Mouse (Mus musculus) stomach, embryonic 14.5 days (tissue): Measurements from ENCODE around the gene Patj. TPM values are rescaled to one million over a fixed set of nuclear protein-coding genes. Genes with fewer than 3 reads are reported as not detected.
A peak's percentile ranks its signal among the peaks of the same experiment; 100 is the strongest.
"Not testable (repeated sequence)": the region's sequence is repeated elsewhere in the genome, so short reads cannot be mapped to it uniquely, and the experiment has no call there.

Experiments
- ATAC-seq: fragments of 200-750 bp; cut with Nextera tagmentation; 2 replicates; pipeline ENCODE4 v1.8.0; 2017; ENCODE audit warnings: low read depth, moderate TSS enrichment; ENCODE audit not compliant: insufficient number of reproducible peaks, insufficient read depth, low FRiP score
- H3K27ac ChIP-seq: fragments of 300-500 bp; sonication (generic); 2 replicates; pipeline ENCODE4 v1.5.1; 2014; ENCODE audit warnings: mild to moderate bottlenecking, low read length, moderate library complexity, mixed read lengths
- H3K27me3 ChIP-seq: fragments of 300-500 bp; sonication (generic); 2 replicates; pipeline ENCODE4 v1.6.1; 2014; ENCODE audit warnings: low read length, control low read depth, mixed read lengths; ENCODE audit not compliant: control insufficient read depth, insufficient read depth
- H3K36me3 ChIP-seq: fragments of 300-500 bp; sonication (generic); 2 replicates; pipeline ENCODE4 v1.6.1; 2014; ENCODE audit warnings: mild to moderate bottlenecking, control low read depth, low read length, moderate library complexity, mixed read lengths; ENCODE audit not compliant: control insufficient read depth, insufficient read depth
- H3K4me1 ChIP-seq: fragments of 300-500 bp; sonication (generic); 2 replicates; pipeline ENCODE4 v1.6.1; 2014; ENCODE audit warnings: low read length, control low read depth, mixed read lengths; ENCODE audit not compliant: control insufficient read depth, insufficient read depth
- H3K4me2 ChIP-seq: fragments of 300-500 bp; sonication (generic); replicated peaks from 2 replicates; pipeline ENCODE4 v1.6.1; 2014; ENCODE audit warnings: low read depth, low read length, control low read depth
- H3K4me3 ChIP-seq: fragments of 300-500 bp; sonication (generic); 2 replicates; pipeline ENCODE4 v1.5.1; 2014; ENCODE audit warnings: low read depth, low read length, control low read depth
- H3K9ac ChIP-seq: fragments of 300-500 bp; sonication (generic); replicated peaks from 2 replicates; pipeline ENCODE4 v1.6.1; 2014; ENCODE audit warnings: low read depth, mild to moderate bottlenecking, control low read depth, low read length, moderate library complexity, mixed read lengths
- H3K9me3 ChIP-seq: fragments of 300-500 bp; sonication (generic); 2 replicates; pipeline ENCODE4 v1.6.1; 2016; ENCODE audit warnings: low read depth, low read length, control low read depth; ENCODE audit not compliant: control insufficient read depth
- WGBS: fragments of 180-500 bp; shearing (Covaris S2); extraction: QIAGEN DNeasy Blood & Tissue Kit; methylation state at CpG from one replicate; pipeline ENCODE4 v1.1.7; 2014; 5-methylcytosine and 5-hydroxymethylcytosine counted together
- polyA plus RNA-seq: library from polyadenylated mRNA; unstranded; fragments of >200 nt; fragmentation: Nextera tagmentation; extraction: Ambion mirVana; gene quantifications from 2 replicates; pipeline ENCODE4 v1.2.1, GENCODE M21; 2014

The Patj gene
- polyA plus RNA-seq, 1 experiment from 2014 or later, result 28.0 TPM

DNA sequence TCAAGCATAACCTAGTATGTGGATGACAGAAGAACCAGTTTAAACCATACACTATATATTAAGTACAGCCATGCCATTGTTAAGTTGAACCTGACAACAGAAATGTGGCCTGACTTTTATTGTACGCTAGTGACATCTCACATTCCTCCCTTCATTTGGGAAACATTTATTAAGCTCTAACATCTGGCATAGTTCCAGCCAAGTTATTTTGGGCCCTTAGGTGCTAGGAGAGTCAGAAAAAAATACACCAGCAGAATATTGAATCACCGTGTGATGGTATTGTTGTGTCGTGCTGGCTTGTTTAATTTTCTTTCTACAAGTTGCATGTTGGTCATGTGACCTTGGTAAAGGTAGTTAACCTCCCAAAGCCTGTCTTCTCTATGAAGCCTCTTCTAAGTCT is 218.8 kb downstream of the Patj start:
- H3K27ac ChIP-seq, result no peak overlapping the region
- no peak for ATAC-seq
- H3K9ac ChIP-seq, result no peak overlapping the region
- H3K4me3 ChIP-seq, result no peak overlapping the region
- H3K9me3 ChIP-seq, result no peaks in the 10 kb centered on the region
- H3K36me3 ChIP-seq, result no peaks in the 10 kb centered on the region
- no peaks in the 10 kb centered on the region for H3K4me1 ChIP-seq
- WGBS, result 86% methylated on average over 3 of the region's 3 CpGs
- H3K27me3 ChIP-seq, result no peaks in the 10 kb centered on the region
- no peak overlapping the region for H3K4me2 ChIP-seq

DNA sequence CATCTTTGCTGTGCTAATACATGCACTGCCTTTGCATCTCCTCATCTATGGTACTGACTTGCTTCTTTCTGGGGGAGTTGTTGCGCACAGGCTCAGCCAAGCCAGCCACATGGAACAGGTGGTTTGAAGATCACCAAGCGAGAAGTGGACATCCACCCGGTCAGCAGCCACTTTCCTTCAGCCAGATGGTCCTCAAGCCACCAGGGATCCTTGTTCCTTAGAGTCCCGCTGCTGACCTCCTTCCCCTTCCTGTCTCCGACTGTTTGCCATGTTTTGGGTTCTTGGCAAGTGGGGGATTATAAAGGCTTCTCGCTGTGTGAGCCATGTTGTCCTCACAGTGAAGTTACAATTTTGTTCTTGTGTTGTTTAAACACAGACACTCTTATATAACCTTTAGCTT is 223.6 kb downstream of the Patj start:
- Histone ChIP-seq H3K36me3 (no peaks in the 10 kb centered on the region), H3K4me1 (peaks cover 13% of the 10 kb centered on the region; the same call in 1 of the 2 replicates), H3K27me3 (no peaks in the 10 kb centered on the region), H3K4me2 (no peak overlapping the region), H3K4me3 (no peak overlapping the region), H3K27ac (no peak overlapping the region), H3K9ac (no peak overlapping the region), H3K9me3 (no peaks in the 10 kb centered on the region)
- ATAC-seq, result no peak
- 90% methylated on average over 6 of the region's 6 CpGs for WGBS

DNA sequence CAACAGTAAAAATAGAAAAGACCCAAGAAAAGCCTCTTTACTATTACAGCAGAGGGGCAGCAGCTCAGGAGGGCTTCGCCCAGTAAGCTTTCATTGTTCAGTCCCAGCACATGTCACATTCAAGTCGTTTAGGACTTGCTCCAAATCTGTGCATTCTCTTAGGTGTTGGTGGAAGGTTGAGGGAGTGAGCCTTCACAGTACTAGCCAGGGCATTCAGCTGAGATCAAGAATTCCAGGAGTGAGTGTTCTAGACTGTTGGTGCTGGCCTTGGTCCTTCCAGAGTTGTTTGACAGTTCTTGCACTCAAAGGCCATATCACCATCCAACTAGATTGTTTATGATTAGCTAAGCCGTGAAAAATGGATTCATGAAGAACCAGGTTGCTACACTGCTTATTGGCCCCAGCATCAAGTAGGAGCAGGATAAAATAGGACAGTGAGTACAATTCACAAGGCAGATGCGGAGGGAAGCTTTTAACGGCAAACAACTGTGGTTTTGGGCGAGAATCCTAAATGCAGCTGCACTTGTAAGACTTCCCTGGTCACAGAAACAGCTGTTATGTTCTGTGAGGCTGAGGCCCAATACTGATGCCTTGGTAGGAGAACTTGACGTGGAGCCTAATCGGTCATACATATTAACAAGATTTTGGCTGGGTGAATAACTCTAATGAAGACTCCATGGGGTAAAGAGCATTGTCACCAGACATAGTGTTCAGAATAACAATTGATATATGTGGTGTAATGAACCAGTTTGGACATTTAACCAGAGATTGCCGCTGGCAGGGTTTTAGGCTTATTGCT is 225.6 kb downstream of the Patj start:
- WGBS, result 71% methylated on average over 9 of the region's 9 CpGs
- H3K4me2 ChIP-seq, result no peak overlapping the region
- H3K9me3 ChIP-seq, result no peaks in the 10 kb centered on the region
- no peaks in the 10 kb centered on the region for H3K36me3 ChIP-seq
- no peak overlapping the region for H3K4me3 ChIP-seq
- H3K27me3 ChIP-seq, result no peaks in the 10 kb centered on the region
- H3K4me1 ChIP-seq, result peaks cover 13% of the 10 kb centered on the region; the same call in 1 of the 2 replicates
- H3K27ac ChIP-seq, result no peak overlapping the region
- no peak overlapping the region for H3K9ac ChIP-seq
- ATAC-seq, result no peak

DNA sequence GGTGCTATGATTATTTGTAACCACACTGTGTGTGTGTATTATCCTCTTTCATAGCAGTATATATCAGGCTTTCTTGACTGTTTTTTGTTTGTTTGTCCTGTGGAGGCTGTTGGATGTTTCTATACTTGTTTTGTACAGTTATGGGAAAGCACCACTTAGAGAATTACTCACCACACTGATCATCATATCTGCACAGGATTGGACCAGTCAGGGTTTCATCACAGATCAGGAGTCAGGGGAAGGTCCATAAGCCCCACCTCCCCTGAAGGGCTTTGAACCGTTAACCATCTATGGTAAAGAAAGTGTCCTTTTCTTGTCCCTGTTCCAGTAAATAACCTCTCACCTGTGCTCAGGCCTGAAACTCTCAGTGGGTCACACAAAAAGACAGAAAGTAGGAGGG is 226.6 kb downstream of the Patj start:
- H3K27me3 ChIP-seq, result no peaks in the 10 kb centered on the region
- peaks cover 13% of the 10 kb centered on the region; the same call in 1 of the 2 replicates for H3K4me1 ChIP-seq
- 56% methylated on average over 1 of the region's 1 CpGs for WGBS
- H3K4me3 ChIP-seq, result no peak overlapping the region
- no peak overlapping the region for H3K9ac ChIP-seq
- H3K9me3 ChIP-seq, result no peaks in the 10 kb centered on the region
- H3K27ac ChIP-seq, result peak overlapping the region; percentile 80
- ATAC-seq, result no peak
- no peaks in the 10 kb centered on the region for H3K36me3 ChIP-seq
- H3K4me2 ChIP-seq, result no peak overlapping the region

DNA sequence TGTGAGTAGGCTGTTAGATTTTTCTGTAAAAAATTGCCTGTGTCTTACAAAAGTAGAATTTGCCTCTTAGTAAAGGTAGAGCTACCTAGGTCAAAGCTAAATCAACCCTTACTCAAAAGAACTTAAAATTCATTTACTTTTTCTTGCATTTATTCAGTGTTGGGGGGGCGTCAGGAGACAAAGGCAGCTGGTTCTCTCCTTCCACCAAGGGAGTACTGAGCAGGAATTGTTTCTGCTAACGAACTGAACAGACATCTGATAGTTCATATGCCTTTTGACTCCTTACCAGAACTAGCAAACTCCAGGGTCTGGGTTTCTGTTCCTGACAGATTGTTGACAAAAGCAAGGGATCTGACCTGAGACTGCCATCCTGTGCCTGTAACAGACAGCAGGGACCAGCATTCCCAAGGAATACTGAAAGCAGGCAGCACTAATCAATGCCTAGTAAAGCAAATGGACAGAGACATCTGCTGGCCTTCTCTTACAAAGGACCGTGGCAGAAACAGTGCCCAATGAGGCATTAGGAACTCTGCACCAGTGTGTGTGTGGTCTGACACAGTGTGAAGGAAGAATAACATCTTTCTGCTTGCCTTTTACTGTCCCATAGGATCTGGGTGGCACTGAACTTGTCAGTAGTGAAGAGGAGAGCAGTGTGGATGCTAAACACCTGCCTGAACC is 227.6 kb downstream of the Patj start:
- H3K27ac ChIP-seq, result peak overlapping the region; percentile 80
- 33% methylated on average over 3 of the region's 3 CpGs for WGBS
- no peaks in the 10 kb centered on the region for H3K36me3 ChIP-seq
- peak; percentile 14; the same call in 1 of the 2 replicates for ATAC-seq
- no peak overlapping the region for H3K4me2 ChIP-seq
- H3K4me3 ChIP-seq, result no peak overlapping the region
- H3K4me1 ChIP-seq, result peaks cover 13% of the 10 kb centered on the region; the same call in 1 of the 2 replicates
- H3K27me3 ChIP-seq, result no peaks in the 10 kb centered on the region
- H3K9ac ChIP-seq, result no peak overlapping the region
- no peaks in the 10 kb centered on the region for H3K9me3 ChIP-seq

DNA sequence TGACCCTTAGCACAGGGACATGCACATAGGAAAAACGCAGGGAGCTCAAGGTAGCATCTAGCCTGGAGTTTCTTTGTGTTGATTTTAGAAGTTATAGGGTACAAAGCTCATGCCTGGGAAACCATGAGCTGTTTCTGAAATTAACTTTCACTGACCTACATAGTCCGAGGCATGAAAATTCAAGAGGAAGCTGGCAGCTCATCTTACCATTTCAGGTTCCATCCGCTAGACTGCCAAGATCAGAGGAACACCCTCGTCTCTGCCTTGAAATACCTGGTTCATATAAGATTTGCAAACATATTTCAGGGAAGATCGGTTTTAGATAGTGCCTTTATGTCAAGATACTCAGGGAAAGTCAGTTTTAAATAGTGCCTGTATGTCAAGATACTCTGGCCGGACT is 232.7 kb downstream of the Patj start:
- no peaks in the 10 kb centered on the region for H3K27me3 ChIP-seq
- H3K4me1 ChIP-seq, result peaks cover under 1% of the 10 kb centered on the region; the same call in 1 of the 2 replicates
- no peak for ATAC-seq
- no peaks in the 10 kb centered on the region for H3K36me3 ChIP-seq
- H3K4me3 ChIP-seq, result no peak overlapping the region
- no peak overlapping the region for H3K27ac ChIP-seq
- no peaks in the 10 kb centered on the region for H3K9me3 ChIP-seq
- 91% methylated on average over 6 of the region's 6 CpGs for WGBS
- no peak overlapping the region for H3K4me2 ChIP-seq
- H3K9ac ChIP-seq, result no peak overlapping the region

DNA sequence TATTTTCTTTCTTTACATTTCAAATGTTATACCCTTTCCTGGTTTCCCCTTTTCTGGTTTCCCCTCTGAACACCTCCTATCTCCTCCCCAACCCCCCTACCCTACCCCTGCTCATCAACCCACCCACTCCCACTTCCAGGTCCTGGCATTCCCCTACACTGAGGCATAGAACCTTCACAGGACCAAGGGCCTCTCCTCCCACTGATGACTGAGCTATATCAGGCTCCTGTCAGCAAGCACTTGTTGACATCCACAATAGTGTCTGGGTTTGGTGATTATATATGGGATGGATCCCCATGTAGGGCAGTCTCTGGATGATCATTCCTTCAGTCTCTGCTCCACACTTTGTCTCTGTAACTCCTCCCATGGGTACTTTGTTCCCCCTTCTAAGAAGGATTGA is 233.6 kb downstream of the Patj start:
- not testable (repeated sequence) for H3K27ac ChIP-seq, H3K27me3 ChIP-seq, H3K9ac ChIP-seq, H3K36me3 ChIP-seq, ATAC-seq, H3K4me1 ChIP-seq, H3K9me3 ChIP-seq, H3K4me3 ChIP-seq, H3K4me2 ChIP-seq

DNA sequence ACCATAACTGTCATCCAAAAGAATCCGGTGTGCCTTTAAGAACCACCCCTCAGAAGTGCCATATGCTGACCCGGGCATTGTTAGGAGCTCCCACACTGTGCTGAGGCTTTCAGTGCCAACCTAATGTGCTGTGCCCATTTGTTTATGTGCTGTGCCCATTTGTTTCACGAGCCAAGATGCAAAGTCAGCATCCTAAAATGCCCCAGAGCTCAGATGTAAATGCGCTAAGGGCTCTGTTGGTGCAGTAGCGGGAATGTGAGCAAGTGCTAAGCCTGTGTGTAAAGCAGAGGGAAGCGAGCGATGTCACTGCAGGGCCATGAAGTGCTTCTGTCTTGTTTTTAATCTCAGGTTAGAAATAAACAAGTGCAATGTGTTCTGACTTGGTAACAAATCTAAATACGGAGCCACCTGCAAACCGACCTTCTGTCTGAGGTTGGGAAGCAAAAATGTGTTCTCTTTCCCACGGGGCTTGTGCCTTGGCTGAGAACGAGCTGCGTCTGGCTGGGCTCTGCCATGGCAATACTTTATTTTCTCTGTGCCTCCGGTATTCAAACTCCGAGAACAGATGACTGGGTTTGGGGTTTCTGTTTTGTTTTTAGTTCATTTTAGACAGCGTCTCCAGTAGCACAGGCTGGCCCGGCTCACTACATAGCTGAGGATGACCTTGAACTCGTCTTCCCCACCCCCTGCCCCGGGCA is 239.7 kb downstream of the Patj start:
- H3K4me2 ChIP-seq, result no peak overlapping the region
- no peak overlapping the region for H3K27ac ChIP-seq
- H3K9ac ChIP-seq, result no peak overlapping the region
- no peak overlapping the region for H3K4me3 ChIP-seq
- no peaks in the 10 kb centered on the region for H3K4me1 ChIP-seq
- H3K9me3 ChIP-seq, result no peaks in the 10 kb centered on the region
- H3K36me3 ChIP-seq, result no peaks in the 10 kb centered on the region
- H3K27me3 ChIP-seq, result no peaks in the 10 kb centered on the region
- WGBS, result 76% methylated on average over 18 of the region's 18 CpGs
- ATAC-seq, result no peak
